Mouse (Mus musculus) kidney, adult 9 months (tissue): ENCODE measurements at regions not wholly inside any gene's neighbourhood (a gene's known extent, or its start where the extent isn't known, plus 50 kb on each side); places are given as distances from the start of the nearest gene placed in this dataset.

ENCODE experiments used
- DNase-seq: peaks from one replicate; pipeline ENCODE4 v3.0.0; 2022

DNA sequence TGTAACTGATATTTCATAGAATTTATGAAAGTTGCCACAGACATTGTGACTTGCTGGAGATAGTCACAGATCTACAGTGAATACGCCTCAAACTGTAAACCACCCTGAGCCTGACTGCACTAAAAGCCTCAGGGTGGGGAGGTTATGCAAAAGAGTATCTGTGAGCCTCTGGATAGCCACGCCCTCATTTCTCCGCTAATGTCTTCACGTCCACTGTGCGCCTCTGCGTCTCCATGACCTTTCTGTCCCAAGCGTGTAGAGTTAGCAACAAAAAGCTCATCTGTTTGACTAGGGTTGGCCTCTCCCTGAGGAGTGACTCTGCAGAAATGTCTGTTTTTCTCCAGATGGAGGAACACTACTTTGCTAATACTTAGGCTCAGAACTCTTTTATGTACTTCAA lies 170.8 kb upstream of the Gm49356 start:
- DNase-seq: no peak

- no peak for DNase-seq
Observed at GRCm38 (mm10) chr15:58719410-58719809, 169.7 kb upstream of the Gm49356 start.

DNA sequence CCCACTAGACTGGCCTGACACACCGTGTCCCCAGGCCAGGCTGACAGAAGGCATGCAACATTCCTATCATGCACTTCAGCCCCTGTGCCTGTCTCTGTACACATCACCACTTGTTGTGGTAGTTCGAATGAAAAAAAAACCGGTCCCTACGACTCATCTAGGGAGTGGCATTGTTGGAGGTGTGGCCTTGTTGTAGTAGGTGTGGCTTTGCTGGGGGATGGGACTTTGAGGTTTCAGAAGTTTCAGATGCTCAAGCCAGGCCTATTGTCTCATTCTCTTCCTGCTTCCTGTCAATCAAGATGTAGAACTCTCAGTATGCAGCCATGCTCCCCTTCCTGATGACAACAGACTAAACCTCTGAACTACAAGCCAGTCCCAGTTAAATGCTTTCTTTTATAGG lies 162.1 kb upstream of the Gm49356 start:
- DNase-seq: no peak

DNA sequence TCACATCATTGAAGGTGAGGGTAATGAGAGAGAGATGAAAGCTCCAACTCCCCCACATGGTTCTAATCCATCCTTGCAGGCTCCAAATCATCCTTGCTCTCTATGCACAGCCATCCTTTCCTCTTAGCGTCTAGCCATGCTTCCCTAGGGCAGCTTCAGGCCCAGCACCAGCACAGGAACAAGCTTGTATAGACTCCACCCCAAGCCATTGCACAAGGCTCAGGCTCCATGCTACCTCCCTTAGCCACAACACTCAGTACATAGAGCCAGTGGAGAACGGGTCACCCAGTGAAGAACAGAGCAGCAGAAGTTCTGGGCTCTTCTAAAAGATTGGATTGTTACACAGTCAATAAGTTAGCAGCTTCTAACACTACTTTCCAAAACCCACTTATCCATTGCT lies 160.8 kb upstream of the Gm49356 start:
- no peak for DNase-seq

- DNase-seq: no peak
Observed at GRCm38 (mm10) chr15:58730861-58731260, 158.2 kb upstream of the Gm49356 start.

DNA sequence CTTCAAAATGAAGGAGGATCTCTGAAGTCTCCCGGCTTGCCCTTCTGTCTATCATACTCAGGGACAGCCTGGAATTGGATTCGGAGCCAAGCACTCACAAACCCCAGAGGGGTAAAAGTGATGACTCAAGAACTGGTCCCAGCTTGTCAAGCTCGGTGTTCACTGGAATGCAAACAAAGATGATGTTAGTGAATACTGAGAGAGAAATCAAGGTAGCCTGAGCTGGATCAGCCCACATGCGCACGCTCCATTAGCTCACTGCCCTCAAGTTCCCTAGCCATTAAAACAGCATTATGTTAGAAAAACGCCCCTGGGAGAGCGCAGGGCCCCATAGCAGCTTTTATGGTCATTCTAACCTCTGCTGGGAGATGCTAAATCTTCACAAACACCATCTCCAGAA lies 157.8 kb upstream of the Gm49356 start:
- DNase-seq: peak; percentile 14

DNA sequence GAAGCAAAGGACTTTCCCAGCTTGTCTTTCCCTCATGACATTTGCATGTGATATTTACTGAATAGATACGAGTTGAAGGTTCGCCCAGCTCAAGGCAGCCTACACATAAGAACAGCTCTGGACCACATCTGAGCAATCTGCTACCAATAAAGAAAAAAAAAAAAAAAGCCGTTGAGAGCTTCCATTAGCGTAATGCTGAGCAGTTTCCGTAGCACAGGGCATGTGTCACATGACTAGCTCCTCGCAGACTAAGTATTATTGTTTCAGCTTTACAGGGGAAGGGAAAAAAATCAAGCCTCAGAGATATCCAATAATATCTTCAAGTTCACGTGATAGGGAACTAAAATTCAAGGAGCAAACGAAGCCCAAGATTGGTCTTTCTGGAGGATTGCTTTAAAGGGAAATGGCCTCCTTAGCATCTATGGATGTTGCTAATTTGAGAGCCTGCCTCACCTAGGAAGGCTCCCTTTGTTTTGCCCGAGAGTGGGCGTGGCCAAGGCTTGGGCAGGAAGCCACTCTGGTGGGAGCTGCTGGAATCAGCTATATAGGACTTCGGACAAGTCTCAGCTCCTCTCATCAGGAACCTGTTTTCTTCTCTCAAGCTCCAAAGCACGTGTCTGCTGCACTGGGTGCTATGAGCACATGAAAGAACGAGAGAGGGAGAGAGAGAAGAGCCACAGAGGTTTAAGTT lies 157.0 kb upstream of the Gm49356 start:
- DNase-seq: no peak
